Mouse (Mus musculus) ES-E14 (cell line): ENCODE results near the gene Tnik. TPM values are rescaled to one million over a fixed set of nuclear protein-coding genes. Genes with fewer than 3 reads are reported as not detected.

ENCODE experiments used
- DNase-seq: peaks from one replicate; pipeline ENCODE4 v3.0.0-alpha.2; 2013; ENCODE audit warnings: low read depth, low spot score
- H3K27ac ChIP-seq: 2 replicates; pipeline ENCODE4 v1.5.1; 2012; ENCODE audit warnings: low read depth, mild to moderate bottlenecking, low read length, moderate library complexity, mixed read lengths; ENCODE audit not compliant: poor library complexity, insufficient read depth, severe bottlenecking
- H3K36me3 ChIP-seq: 2 replicates; pipeline ENCODE4 v1.6.1; 2012; ENCODE audit warnings: mild to moderate bottlenecking, low read length, moderate library complexity, mixed read lengths; ENCODE audit not compliant: control insufficient read depth, poor library complexity, insufficient read depth, severe bottlenecking
- H3K4me1 ChIP-seq, 2 experiments: fragments of 150-350 bp in 1 of 2; sonication (generic) in 1 of 2; 2 replicates each; pipeline ENCODE4 v1.6.1; 2012; ENCODE audit warnings: low read length in 2 of 2, mild to moderate bottlenecking in 1 of 2, mixed read lengths in 1 of 2; ENCODE audit not compliant: control insufficient read depth in 2 of 2, insufficient read depth in 2 of 2, poor library complexity in 1 of 2
- H3K4me3 ChIP-seq, 2 experiments: fragments of 150-350 bp in 1 of 2; sonication (generic) in 1 of 2; 2 replicates each; pipeline ENCODE4 v1.5.1; 2012; ENCODE audit warnings: low read length in 2 of 2, low read depth in 1 of 2, mild to moderate bottlenecking in 1 of 2, mixed read lengths in 1 of 2; ENCODE audit not compliant: insufficient read depth in 1 of 2, poor library complexity in 1 of 2, severe bottlenecking in 1 of 2
- H3K9ac ChIP-seq: 2 replicates; pipeline ENCODE4 v1.6.1; 2012; ENCODE audit warnings: low read depth, mild to moderate bottlenecking, low read length, mixed read lengths; ENCODE audit not compliant: poor library complexity, insufficient read depth, severe bottlenecking
- H3K9me3 ChIP-seq: fragments of 150-350 bp; sonication (generic); 2 replicates; pipeline ENCODE4 v1.6.1; 2012; ENCODE audit warnings: low read depth, mild to moderate bottlenecking, low read length; ENCODE audit not compliant: control insufficient read depth, insufficient read depth
- CHD2 ChIP-seq: IDR thresholded peaks from 2 replicates; pipeline ENCODE4 v1.6.1; 2014; ENCODE audit warnings: mild to moderate bottlenecking, low read depth, low read length, inconsistent platforms
- HCFC1 ChIP-seq: IDR thresholded peaks from 2 replicates; pipeline ENCODE4 v1.6.1; 2012; ENCODE audit warnings: low read length, inconsistent platforms, borderline replicate concordance; ENCODE audit not compliant: insufficient read depth
- MAFK ChIP-seq: IDR thresholded peaks from 2 replicates; pipeline ENCODE4 v1.6.1; 2014; ENCODE audit warnings: mild to moderate bottlenecking, low read depth, low read length, inconsistent platforms; ENCODE audit not compliant: insufficient read depth
- ZC3H11A ChIP-seq: IDR thresholded peaks from 2 replicates; pipeline ENCODE4 v1.6.1; 2012; ENCODE audit warnings: low read depth, mild to moderate bottlenecking, inconsistent platforms, low read length, borderline replicate concordance
- ZNF384 ChIP-seq: IDR thresholded peaks from 2 replicates; pipeline ENCODE4 v1.6.1; 2012; ENCODE audit warnings: low read depth, low read length, inconsistent platforms
- in situ Hi-C, 2 experiments: fragments of 600-800 bp; cut with MboI; formaldehyde crosslinking; loops; one replicate each; pipeline ENCODE4 v1.15.1; 2025; ENCODE audit warnings: low sequenced_read_pairs in 2 of 2, inconsistent platforms in 1 of 2; ENCODE audit not compliant: unreplicated experiment in 2 of 2
- total RNA-seq: library from RNA; depleted of rRNA; stranded (reverse); fragments of 300-350 nt; gene quantifications from 2 replicates; pipeline ENCODE4 v1.2.3, GENCODE M21; 2012

Tnik gene
- total RNA-seq, 1 experiment = 2.6 TPM

- no peak overlapping the region for H3K4me3 ChIP-seq
- H3K9me3 ChIP-seq = no peaks in the 10 kb centered on the region
- DNase-seq = no peak
- TF ChIP-seq CHD2 (no peak), HCFC1 (no peak), MAFK (no peak), ZC3H11A (no peak), ZNF384 (no peak)
- no peaks in the 10 kb centered on the region for H3K36me3 ChIP-seq
- no peak overlapping the region for H3K27ac ChIP-seq
- in situ Hi-C loops = no loop called here
- H3K9ac ChIP-seq = no peak overlapping the region
- no peaks in the 10 kb centered on the region for H3K4me1 ChIP-seq
These were observed 95.4 kb downstream of the Tnik start for GRCm38 (mm10) chr3:28358391-28358790.

- Histone ChIP-seq H3K36me3 (no peaks in the 10 kb centered on the region), H3K4me1 (no peaks in the 10 kb centered on the region), H3K9me3 (no peaks in the 10 kb centered on the region), H3K4me3 (no peak overlapping the region), H3K27ac (no peak overlapping the region), H3K9ac (no peak overlapping the region)
- in situ Hi-C loops = no loop called here
- DNase-seq = no peak
- TF ChIP-seq ZNF384 (no peak), CHD2 (no peak), ZC3H11A (no peak), MAFK (no peak)
These were observed 96.1 kb downstream of the Tnik start for GRCm38 (mm10) chr3:28359138-28359537.

GRCm38 (mm10) chr3:28361056-28361455 is 98.0 kb downstream of the Tnik start:
- Histone ChIP-seq H3K9me3 (no peaks in the 10 kb centered on the region), H3K27ac (no peak overlapping the region), H3K4me3 (no peak overlapping the region), H3K36me3 (no peaks in the 10 kb centered on the region), H3K4me1 (no peaks in the 10 kb centered on the region), H3K9ac (no peak overlapping the region)
- TF ChIP-seq ZNF384 (no peak), ZC3H11A (no peak), MAFK (no peak), HCFC1 (no peak), CHD2 (no peak)
- in situ Hi-C loops = no loop called here
- DNase-seq = no peak

DNA sequence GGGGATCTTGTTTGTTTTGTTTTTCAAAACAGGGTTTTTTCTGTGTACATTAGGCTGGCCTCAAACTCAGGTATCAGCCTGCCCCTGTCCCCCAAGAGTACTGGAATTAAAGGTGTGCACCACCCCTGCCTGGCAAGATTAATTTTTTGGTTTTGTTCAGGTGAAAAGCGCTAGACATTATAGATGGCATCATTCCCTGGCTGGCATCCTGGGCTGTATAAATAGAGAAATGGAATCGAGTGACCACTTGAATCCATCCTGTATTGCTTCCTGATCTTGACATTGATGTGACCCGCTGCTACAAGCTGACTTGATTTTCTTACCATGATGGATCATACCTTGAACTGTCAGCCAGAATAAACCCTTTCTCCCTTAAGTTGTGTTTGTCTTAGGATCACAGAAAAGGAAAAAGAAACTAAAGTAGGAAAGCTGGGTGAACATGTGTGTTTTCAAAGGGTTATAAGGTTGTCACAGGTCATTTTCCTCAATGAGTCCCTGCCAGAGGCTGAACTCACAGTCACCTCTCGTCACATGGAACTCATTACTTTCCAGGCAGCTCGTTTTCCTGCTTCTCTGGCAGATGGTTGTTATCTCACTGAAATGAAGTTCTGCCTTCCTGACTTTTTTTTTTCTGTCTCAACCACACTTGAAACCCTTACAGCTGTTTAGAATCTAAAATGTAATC is 100.6 kb downstream of the Tnik start:
- no peak for TF ChIP-seq ZNF384
- TF ChIP-seq MAFK = no peak
- no peak for TF ChIP-seq HCFC1
- no peak for TF ChIP-seq ZC3H11A
- no peak for TF ChIP-seq CHD2
- no peak overlapping the region for H3K27ac ChIP-seq
- no peaks in the 10 kb centered on the region for H3K36me3 ChIP-seq
- in situ Hi-C loops = no loop called here
- H3K9me3 ChIP-seq = no peaks in the 10 kb centered on the region
- no peak for DNase-seq
- no peaks in the 10 kb centered on the region for H3K4me1 ChIP-seq
- H3K9ac ChIP-seq = no peak overlapping the region
- H3K4me3 ChIP-seq = no peak overlapping the region

- Histone ChIP-seq H3K4me3 (no peak overlapping the region), H3K9me3 (no peaks in the 10 kb centered on the region), H3K4me1 (no peaks in the 10 kb centered on the region), H3K36me3 (no peaks in the 10 kb centered on the region), H3K9ac (no peak overlapping the region), H3K27ac (no peak overlapping the region)
- no peak for DNase-seq
- TF ChIP-seq ZC3H11A (no peak), HCFC1 (no peak), ZNF384 (no peak)
- in situ Hi-C loops = no loop called here
These were observed 105.7 kb downstream of the Tnik start for GRCm38 (mm10) chr3:28368746-28369145.
